Mouse (Mus musculus): ENCODE measurements at regions not wholly inside any gene's neighbourhood (a gene's known extent, or its start where the extent isn't known, plus 50 kb on each side); places are given as distances from the start of the nearest gene placed in this dataset.

DNA sequence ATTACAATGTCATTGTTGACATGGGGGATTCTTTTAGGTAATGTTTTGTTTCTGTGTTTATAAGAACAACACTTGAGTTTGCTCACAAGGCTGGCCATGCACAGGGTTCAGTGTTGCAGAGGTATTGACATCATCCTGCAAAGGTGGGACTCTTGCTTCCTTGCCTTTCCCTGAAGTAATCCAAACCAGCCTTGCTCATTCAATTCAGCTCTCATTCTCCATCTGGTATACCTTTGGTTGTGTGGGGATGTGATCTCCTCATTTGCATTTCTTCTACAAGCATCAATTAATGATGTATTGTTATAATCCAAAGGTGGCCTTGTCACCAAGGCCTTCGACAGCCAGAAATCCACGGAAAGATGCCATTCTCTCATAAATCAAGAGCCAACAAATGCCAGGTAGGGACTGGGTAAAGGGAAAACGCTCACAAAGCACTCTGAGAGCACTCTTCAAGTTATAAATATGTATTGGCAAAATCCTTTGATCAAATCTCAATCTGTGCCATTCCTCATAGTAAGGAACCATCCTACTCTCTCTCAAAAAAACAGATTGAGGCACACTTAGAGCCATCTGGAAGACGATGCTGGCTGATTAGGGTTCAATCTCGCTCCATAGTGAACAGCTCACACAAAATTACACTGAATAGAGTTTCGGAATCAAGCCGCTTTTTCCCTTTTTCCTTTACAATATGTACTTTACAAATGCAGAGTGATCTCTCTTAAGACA lies 435.1 kb downstream of the Klf5 start:
- DNase-seq, result no peak

DNA sequence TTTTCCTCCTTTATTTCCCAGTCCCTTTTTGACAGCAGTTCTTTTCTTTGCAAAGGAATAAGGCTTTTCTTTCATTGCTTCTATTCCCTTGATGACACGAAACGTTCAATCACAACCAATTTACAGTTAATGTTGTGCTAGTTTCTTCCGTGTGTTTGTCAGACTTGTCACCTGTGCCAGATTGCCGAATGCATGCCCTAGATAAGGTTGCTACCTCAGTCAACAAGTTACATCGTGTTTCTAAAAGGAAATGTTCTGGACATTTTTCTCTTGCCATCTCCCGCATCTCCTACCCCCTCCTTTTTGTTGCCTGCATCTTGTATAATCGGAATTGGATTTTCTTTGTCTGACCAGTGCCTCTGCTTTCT lies 435.7 kb downstream of the Klf5 start:
- DNase-seq, result no peak

DNA sequence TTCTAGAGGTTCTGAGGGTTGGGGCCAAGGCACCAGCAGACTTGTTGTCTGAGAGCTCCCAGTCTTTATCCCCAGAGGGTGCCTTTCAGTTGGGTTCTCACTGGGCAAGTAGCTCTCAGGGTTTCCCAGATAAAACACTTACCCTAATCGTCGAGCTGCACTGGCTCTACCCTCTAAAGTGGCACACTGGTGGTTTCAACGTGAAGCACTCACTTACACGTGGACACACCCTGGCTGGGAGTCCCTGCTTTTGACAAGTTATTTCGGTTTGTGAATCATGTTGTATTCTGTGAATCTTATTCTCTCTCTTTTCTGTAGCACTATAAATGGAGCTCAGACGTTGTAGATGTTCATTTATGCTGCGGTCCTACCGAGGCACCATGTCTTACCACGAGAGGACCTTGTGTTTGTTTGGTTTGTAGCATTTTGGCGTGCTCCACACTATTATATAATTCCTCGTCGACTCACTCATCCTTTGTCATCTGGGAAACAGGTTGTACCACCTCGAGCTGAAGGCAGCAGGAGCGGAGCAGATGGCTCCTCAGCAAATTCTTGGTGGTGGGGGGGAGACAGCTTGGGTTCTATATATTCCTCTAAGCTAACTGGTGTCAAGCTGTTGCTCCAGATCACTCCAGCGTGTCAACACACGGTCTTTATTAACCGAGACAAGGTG lies 445.3 kb downstream of the Klf5 start:
- DNase-seq, result no peak

DNA sequence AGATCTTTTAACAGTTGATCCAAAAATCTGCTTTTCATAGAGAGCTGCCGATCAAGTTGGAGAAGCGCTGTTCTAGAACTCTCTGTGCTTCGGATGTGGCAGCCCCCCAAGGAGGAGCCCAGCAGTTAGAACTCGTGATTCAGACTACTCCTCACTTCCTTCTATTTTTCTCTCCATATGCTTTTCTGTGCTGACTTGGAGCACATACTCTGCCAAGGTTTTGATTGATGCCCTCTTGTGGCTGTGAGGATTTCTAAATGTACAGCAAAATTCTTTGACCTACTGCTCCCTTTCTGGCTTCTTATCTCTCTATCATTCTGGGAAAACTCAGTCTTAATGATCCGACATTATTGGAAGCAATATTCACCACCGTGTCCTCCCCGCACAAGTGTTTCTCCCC lies 446.7 kb downstream of the Klf5 start:
- no peak for DNase-seq

DNA sequence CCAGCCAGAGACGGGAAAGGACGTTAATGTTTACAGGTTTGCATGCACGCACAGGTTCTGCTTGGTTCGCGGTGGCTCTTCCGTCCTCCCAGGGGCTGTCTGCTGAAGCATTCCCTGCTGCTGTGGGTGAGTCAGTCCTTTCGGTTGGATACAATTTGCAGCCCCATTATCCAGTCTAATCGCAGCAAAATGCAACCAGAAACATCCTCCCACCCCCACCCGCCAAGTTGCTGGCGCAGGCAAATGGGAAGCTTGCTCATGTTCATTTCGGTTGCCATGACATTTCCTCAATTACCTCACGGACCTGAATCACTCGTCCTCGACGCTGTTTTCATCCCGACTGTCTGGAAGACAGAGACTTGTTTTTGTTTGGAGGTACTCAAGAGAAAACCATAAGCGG lies 449.7 kb downstream of the Klf5 start:
- DNase-seq, result no peak

DNA sequence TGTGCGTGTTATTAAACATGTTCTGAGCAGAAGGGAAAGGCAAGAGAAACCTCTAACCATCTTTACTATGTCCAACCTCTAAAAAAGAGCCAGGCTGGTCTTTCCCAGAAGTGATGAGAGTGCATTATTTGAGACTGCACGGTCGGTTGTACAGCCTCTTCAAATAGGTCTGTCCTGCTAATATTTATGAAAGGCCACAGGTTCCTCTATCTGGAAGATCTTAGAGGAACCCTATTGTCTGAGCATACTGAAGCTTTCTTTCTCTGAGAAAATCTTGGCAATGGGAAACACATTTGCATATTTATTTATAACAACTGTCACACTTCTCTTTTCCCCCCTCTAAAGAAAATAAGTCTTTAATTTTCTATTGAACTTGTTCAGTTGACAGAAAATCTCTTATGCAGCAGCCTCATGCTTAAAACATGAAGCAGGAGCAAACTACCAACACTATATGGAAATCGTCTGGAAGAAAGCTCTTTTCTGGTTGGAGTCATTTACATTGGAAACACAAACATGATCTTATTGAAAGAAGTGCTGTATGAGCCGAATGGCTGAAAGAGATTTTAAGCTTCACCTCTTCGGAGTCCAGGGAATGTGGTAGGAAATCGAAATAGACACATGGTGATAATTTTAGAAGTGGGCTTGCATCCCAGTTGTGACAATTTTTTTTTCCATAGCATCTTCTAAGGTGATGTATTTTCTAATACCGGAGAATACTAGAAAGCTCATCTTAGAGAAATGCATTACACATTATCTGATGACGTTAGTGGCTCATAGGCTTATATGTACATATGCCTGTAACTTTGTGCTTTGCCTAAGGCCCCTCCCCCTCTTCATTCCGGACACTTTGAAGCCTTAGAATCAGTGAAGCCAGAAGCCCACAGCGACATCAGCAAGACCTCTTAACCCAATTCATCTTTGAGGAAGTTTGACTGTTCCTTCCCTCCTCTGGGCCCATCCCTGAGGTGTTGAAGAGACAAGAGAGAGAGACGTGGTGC lies 451.1 kb downstream of the Klf5 start:
- no peak for DNase-seq

DNA sequence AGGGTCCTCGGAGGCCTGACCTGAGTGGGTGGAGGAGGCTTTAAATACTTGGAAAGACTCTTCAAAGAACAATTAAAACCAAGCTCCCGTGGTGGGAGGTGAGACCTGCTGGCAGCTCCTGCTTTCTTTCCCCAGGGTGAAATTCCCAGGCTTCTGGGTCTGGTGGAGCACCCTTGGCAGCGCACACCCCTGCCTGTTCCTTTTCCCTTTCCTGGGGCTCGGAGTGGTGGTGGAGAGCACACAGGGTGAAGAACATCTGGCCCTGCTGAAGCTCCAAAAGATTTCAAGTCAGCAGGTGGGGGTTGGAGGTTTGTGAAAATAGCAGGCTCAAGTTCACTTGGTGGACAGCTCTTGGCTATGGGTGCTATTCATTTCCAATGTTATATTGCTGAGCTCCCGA lies 459.6 kb downstream of the Klf5 start:
- DNase-seq, result no peak

DNA sequence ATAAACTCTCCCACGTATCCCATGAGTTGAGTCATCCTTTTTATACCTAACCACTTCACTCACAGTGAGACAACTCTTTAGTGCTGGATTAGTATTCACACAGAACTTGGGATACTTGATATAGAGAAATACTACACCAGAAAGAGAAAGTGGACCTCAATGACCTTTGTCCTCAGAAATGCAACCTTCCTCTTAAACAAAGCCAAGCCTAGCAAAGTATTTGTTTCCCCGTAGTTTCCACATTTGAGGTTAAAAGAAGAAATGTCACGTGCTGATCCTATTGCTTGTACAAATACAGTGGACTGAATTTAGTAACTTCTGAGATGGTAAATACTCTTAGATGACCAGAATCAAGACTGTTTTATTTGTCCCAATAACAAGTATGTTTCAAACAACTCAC lies 464.8 kb downstream of the Klf5 start:
- DNase-seq, result no peak

DNA sequence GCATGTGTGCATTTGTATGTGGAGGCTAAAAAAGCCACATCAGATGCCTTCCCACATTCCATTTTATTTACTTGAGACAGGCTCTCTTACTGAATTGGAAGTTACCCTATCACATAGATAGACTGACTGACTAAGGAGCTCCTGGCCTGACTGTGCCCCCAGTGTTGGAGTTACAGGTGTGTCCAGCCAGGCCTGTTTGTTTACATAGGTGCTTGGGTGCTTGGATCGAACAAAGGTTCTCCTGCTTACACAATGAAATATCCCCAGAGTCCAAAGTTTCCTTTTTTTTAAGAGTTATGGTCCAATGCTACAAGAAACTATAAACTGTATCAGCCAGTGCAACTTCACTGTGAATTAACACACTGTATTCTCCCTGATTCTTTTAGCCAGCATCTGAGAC lies 472.5 kb downstream of the Klf5 start:
- no peak for DNase-seq

DNA sequence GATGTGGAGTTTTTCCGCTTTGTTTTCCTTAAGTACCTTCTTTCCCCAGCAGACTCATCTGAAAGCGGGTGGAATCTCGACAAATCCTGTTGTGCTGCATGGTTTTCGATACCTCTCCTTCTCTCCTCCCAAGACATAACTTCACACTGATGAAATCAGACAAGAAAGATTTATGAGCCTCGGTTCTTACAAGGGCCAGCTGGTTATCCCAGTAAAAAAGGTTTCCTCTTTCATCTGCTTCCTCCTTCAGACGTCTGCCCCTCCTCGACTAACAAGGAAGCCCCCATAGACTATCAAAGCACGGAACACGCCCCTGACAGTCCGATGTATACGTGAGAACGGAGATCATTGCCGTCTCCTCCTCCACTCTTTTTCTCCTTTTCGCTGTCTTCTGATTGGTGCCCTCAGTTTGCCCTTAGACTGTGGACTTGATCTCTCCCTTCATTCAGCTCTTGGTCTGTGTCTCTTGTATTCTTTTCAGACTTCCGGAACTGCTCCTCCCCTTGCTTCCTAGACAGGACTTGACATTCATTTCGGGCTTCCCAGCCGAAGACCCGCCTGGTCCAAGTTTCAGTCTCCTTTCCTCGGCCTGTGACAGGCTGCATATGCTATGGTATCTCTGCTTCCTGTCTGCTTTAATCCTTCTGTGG lies 474.4 kb downstream of the Klf5 start:
- DNase-seq, result no peak

DNA sequence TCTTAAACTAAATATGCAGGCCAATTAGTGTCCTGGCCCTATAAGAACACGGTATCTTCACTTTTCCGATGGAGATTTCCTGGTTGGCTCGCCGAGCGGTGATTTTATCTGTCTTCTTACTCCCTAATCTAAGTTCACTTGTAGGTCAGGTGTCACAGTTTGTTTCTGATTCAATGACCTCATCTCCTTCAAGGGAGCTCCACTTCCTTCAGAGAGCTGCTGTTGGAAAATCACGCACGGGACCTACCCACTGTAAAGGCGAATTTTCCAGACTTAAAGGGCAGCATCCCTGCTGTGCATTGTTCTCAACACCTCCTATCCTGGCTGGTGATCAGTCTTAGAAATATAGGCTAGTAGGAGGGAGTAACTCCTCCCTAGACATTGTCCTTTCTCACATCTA lies 480.0 kb downstream of the Klf5 start:
- no peak for DNase-seq

DNA sequence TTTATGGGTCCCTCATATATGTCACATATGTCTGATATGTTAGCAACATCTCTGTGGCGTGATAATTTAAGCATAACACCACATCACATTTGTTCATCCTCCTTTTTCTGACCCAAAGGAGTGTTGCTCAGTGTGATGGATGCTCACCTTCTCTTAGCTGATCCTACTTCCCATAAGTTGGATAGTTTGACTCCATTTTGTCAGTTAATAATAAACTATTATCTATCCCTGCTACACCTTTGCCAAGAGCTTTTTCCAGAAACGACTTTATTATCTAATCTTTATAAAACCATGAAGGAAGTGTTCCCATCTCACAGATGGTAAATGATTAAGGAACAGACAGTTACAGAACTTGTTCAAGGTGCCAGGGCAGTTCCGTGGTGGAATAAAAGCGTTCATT lies 480.5 kb downstream of the Klf5 start:
- no peak for DNase-seq

DNA sequence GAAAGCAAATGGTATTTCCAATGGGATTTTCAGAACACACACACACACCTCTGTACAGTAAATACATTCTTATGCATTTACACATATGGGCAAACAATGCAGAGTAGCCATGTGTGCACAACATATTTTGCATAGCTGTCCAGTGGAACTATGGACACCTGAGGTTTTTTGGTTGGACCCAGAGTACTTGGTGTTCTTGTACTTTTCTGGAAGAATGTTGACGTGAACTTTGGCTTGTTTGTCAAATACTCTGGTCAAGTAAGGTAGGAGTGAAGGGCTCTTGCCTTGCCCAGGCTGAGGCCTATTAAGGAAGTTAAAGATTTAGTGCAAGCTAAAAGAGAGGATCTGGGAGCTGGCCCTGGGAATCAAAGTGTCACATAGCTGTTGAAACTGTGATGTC lies 485.2 kb downstream of the Klf5 start:
- no peak for DNase-seq

DNA sequence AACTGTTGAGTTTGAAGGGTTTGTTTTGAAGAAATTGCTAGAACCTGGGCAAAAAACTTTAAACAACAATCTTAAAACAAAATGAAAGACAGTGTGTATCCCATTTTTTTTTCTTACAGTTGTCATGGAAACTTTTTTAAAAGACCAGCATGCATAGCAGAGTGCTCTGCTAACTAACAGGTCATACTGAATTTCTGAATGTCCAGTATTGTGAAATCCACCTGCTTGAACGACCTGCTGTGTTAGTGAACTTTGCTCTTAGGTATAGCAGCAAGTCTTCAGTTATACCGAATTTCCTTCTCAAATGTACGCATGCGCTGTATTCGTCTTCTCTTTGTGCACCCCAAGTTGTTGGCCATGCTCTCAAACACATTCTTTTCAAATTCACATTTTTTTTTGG lies 486.6 kb downstream of the Klf5 start:
- DNase-seq, result no peak

DNA sequence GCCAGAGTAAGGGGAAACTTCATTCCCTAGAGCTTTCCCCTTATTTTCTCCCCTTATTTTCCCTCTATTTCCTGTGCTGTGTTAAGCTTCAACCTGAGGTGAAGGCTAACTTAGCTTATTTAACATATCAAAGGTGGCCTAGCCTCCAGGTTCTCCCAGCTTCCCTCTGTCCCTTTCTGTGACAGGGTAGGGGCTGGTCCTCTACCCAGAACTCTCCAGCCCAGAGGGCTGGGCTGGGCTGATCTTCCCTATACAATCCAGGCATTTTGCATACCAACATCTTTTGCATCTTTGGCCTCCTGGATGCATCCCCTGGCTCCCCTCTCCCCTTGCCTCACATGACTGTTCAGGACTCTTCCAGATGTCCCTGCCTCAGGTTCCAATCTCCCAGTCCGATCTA lies 487.9 kb downstream of the Klf5 start:
- no peak for DNase-seq

DNA sequence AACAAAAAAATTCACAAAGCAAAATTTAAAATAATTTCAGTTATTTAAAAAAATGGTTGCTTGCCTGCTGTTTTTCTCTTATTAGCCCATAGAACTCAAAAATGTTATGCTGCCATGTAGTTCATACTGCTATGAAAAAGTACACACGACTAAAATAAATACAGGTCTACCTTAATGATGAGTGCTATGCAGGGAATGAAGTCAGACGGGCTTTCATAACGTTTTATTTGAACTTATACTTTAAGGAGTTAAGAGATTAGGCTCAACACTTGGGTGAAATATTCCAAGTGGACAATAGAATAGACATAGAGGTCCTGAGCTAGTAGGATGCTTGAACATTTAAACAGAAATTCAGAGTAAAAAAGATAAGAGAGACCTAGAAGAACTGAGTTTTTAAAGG lies 489.7 kb downstream of the Klf5 start:
- no peak for DNase-seq

DNA sequence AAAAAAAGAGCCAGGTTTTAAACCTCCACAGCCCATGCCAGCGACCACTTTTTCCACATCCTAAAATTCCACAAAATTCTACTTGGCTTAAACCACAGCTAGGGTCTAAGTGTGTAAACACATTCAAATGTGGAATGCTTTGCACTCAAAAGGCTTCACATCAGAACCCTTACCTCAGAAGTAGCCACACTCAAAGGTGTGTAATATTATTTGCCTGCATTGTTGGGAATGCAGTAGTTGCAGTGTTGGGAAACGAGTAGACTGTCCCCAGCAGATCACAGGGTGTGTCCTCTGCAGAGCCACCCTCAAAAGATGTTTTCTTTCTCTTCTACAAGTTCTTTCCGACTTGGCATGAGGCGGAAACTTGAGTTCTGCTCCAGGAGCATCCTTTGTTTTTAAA lies 488.2 kb downstream of the Klf12 start:
- DNase-seq, result no peak

DNA sequence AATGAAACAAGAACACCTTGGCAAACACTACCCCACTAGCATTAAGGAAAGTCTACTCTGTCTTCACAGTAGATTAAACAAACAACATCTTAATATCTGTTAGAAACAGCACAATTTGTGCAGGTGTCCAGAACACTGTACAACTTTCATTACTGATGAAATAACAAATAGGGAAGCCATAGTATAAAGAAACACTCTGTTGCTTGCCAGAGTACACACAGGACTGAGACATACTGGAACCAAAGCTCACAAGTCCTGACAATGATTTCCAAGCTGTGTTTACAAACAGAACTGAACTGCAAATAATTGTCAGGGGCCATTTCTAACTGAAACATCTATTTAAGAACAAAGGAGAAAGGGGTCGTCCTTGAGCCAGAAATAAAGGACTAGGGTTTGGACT lies 478.4 kb downstream of the Klf12 start:
- DNase-seq, result no peak

DNA sequence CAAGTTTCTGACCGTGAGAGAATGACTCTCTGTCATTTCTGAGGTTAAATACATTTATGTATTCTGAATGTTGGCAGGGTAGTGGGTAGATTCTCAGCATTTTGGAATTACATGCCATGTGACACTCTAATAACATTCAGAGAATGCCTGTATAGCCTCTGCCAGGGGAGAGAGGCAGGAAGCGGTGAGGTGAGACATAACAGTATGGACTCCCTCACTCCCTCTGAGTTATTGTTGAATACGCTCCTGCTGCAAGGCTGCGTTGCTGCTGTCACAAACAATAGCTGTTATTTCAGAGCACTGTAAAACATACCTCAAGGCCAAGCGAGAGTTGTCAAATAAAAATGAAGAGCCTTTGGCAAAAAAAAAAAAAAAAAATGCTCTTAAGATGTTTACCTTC lies 477.9 kb downstream of the Klf12 start:
- DNase-seq, result no peak

DNA sequence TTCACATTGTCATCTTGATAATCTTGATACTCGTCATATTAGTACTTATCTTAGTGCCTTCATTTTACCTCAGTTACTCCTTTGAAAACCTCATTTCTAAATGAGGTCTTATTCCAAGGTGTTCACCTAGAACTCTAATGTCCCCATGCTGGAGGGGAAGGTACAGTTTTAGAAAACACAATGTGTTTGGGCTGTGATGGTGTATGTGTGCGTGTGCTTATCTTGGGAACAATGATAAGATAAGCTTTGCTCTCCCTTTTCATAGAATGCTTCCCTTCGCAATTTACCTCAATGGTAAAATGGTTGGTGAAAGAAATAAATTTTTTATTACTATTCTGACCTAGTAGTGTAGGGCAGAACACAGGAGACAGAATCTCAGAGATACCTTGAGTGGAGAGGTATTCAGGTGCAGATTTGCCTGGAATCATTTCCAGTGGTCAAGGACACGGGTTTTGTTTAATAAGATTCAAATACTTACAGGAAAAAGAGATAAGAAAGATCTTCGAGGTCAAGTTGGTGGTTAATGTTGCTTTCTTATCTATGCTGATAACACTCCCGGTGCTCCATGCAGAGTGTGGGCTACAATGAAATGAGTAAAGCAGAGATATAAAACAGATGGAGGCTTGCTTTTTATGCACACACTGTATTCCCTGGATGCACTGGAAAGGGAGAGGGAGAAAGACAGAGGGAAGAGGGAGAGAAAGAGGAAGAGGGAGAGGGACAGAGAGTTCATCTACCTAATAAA lies 471.6 kb downstream of the Klf12 start:
- DNase-seq, result no peak
